Mouse (Mus musculus): ENCODE measurements at regions not wholly inside any gene's neighbourhood (a gene's known extent, or its start where the extent isn't known, plus 50 kb on each side); places are given as distances from the start of the nearest gene placed in this dataset.

GRCm38 (mm10) chr2:167778271-167778670, 88.6 kb upstream of the Tmem189 start:
- H3K4me1 ChIP-seq (ENCODE audit: control insufficient read depth in 1 of 2, insufficient read depth in 2 of 2): peaks cover 10 to 21% of the 10 kb centered on the region in 2 experiments
- peak overlapping the region; percentile 64 for H3K4me2 ChIP-seq (ENCODE audit: insufficient read depth, low read depth, poor library complexity, severe bottlenecking)
- DNase-seq (ENCODE audit: extremely low read depth): no peak
- no peaks in the 10 kb centered on the region for H3K9me3 ChIP-seq (replicated peaks; ENCODE audit: low read length)
- TF ChIP-seq RCOR1 (conservative IDR thresholded peaks at IDR 0.05; ENCODE audit: low read depth, low read length) (no peak), E2F4 (IDR thresholded peaks at IDR 0.05; ENCODE audit: insufficient replicate concordance, low read depth, low read length) (no peak)
- peaks cover 95% of the 10 kb centered on the region for H3K27me3 ChIP-seq (replicated peaks)
- in situ Hi-C loops (cut with MboI; ENCODE audit: low pct_ligation_motif_present, low pct_unique_long_range_greater_than_20kb, low sequenced_read_pairs): no loop called here
- no peak overlapping the region for H3K27ac ChIP-seq (ENCODE audit: insufficient read depth, low read depth)
- peak overlapping the region in 1 of 3 experiments; percentile 65 for H3K4me3 ChIP-seq (replicated peaks in 1 of 3; ENCODE audit: low read depth in 2 of 3, low read length in 2 of 3, poor library complexity in 1 of 3)
- no peaks in the 10 kb centered on the region for H3K36me3 ChIP-seq (replicated peaks in 1 of 2; ENCODE audit: control insufficient read depth in 1 of 2, insufficient read depth in 1 of 2, low read length in 1 of 2)
- H3K79me2 ChIP-seq (replicated peaks; ENCODE audit: control insufficient read depth, extremely low read depth, insufficient read depth, poor library complexity, severe bottlenecking): no peaks in the 10 kb centered on the region
- H3K9ac ChIP-seq (ENCODE audit: insufficient read depth, low read depth): no peak overlapping the region
- dilution Hi-C loops (cut with MboI; ENCODE audit: extremely low pct_ligation_motif_present, extremely low pct_unique_long_range_greater_than_20kb, low sequenced_read_pairs): no loop called here

GRCm38 (mm10) chr2:167777331-167778085, 87.9 kb upstream of the Tmem189 start:
- dilution Hi-C loops (cut with MboI; ENCODE audit: extremely low pct_ligation_motif_present, extremely low pct_unique_long_range_greater_than_20kb, low sequenced_read_pairs): no loop called here
- peak; percentile 58; the same call in 1 of the 2 replicates for TF ChIP-seq ELF1 (IDR thresholded peaks at IDR 0.05; ENCODE audit: low read depth, low read length)
- TF ChIP-seq CTCF (conservative IDR thresholded peaks at IDR 0.05 in 1 of 2, IDR thresholded peaks at IDR 0.05 in 1 of 2; ENCODE audit: low read depth in 2 of 2, low read length in 2 of 2): no peak
- TF ChIP-seq MAZ (IDR thresholded peaks at IDR 0.05; ENCODE audit: low read depth, low read length): no peak; the same call in 1 of the 2 replicates
- TF ChIP-seq PAX5 (IDR thresholded peaks at IDR 0.05; ENCODE audit: low read length): no peak
- TF ChIP-seq JUN (IDR thresholded peaks at IDR 0.05; ENCODE audit: insufficient read depth, low read depth, low read length): no peak
- no peak for TF ChIP-seq UBTF (IDR thresholded peaks at IDR 0.05; ENCODE audit: low read depth, low read length)
- peak; percentile 21; the same call in 1 of the 2 replicates for TF ChIP-seq HCFC1 (IDR thresholded peaks at IDR 0.05; ENCODE audit: low read depth, low read length)
- TF ChIP-seq SIN3A (IDR thresholded peaks at IDR 0.05; ENCODE audit: low read length): peak; percentile 56; the same call in 1 of the 2 replicates
- peak; percentile 58 for TF ChIP-seq MEF2A (IDR thresholded peaks at IDR 0.05; ENCODE audit: borderline replicate concordance, low read depth, low read length)
- peak; percentile 67 for TF ChIP-seq POLR2A (IDR thresholded peaks at IDR 0.05; ENCODE audit: low read depth, low read length)
- TF ChIP-seq RCOR1 (conservative IDR thresholded peaks at IDR 0.05; ENCODE audit: low read depth, low read length): no peak
- no peak for TF ChIP-seq SMC3 (IDR thresholded peaks at IDR 0.05; ENCODE audit: low read depth, low read length)
- TF ChIP-seq MAX (IDR thresholded peaks at IDR 0.05; ENCODE audit: low read length): peak; percentile 80
- TF ChIP-seq USF1 (IDR thresholded peaks at IDR 0.05; ENCODE audit: low read depth, low read length): peak; percentile 6; the same call in 1 of the 2 replicates
- no peak for TF ChIP-seq ZMIZ1 (IDR thresholded peaks at IDR 0.05; ENCODE audit: low read depth, low read length)
- TF ChIP-seq RAD21 (IDR thresholded peaks at IDR 0.05; ENCODE audit: low read depth, low read length): no peak
- peak; percentile 29; the same call in 1 of the 2 replicates for TF ChIP-seq BHLHE40 (IDR thresholded peaks at IDR 0.05; ENCODE audit: low read depth, low read length)
- TF ChIP-seq USF2 (conservative IDR thresholded peaks at IDR 0.05; ENCODE audit: low read depth, low read length): no peak
- TF ChIP-seq MYC (IDR thresholded peaks at IDR 0.05; ENCODE audit: low read depth, low read length): 0 out of 2 replicates have a peak, but pooled peaks have one; percentile 21
- TF ChIP-seq EP300 (IDR thresholded peaks at IDR 0.05; ENCODE audit: low read length): no peak
- TF ChIP-seq E2F4 (IDR thresholded peaks at IDR 0.05; ENCODE audit: insufficient replicate concordance, low read depth, low read length): no peak
- TF ChIP-seq GABPA (IDR thresholded peaks at IDR 0.05; ENCODE audit: insufficient replicate concordance, low read depth, low read length): no peak
- TF ChIP-seq CHD1 (IDR thresholded peaks at IDR 0.05; ENCODE audit: low read depth, low read length): no peak
- TF ChIP-seq KAT2A (IDR thresholded peaks at IDR 0.05; ENCODE audit: insufficient replicate concordance, low read length): no peak
- peak; percentile 86 for TF ChIP-seq MXI1 (IDR thresholded peaks at IDR 0.05; ENCODE audit: low read depth, low read length)
- TF ChIP-seq POLR2AphosphoS2 (IDR thresholded peaks at IDR 0.05; ENCODE audit: low read depth, low read length): no peak
- peak; percentile 57; the same call in 1 of the 2 replicates for TF ChIP-seq TCF12 (IDR thresholded peaks at IDR 0.05; ENCODE audit: low read depth, low read length)
- TF ChIP-seq TBP (conservative IDR thresholded peaks at IDR 0.05; ENCODE audit: low read depth, low read length): no peak
- TF ChIP-seq ZNF384 (IDR thresholded peaks at IDR 0.05; ENCODE audit: low read depth, low read length): no peak
- TF ChIP-seq CHD2 (IDR thresholded peaks at IDR 0.05; ENCODE audit: low read length): peak; percentile 91
- no peak for TF ChIP-seq ZC3H11A (IDR thresholded peaks at IDR 0.05; ENCODE audit: low read depth, low read length)
- TF ChIP-seq JUND (conservative IDR thresholded peaks at IDR 0.05; ENCODE audit: low read depth, low read length): no peak

More at GRCm38 (mm10) chr2:167777331-167778085, 87.9 kb upstream of the Tmem189 start:
- Histone ChIP-seq H3K36me3 (replicated peaks in 1 of 2; ENCODE audit: control insufficient read depth in 1 of 2, insufficient read depth in 1 of 2, low read length in 1 of 2) (no peaks in the 10 kb centered on the region), H3K9ac (ENCODE audit: insufficient read depth, low read depth) (peak overlapping the region; percentile 74), H3K4me3 (replicated peaks in 1 of 3; ENCODE audit: low read depth in 2 of 3, low read length in 2 of 3, poor library complexity in 1 of 3) (peak overlapping the region; percentile 16 to 65 (median 44)), H3K9me3 (replicated peaks; ENCODE audit: low read length) (no peaks in the 10 kb centered on the region), H3K79me2 (replicated peaks; ENCODE audit: control insufficient read depth, extremely low read depth, insufficient read depth, poor library complexity, severe bottlenecking) (no peaks in the 10 kb centered on the region), H3K4me1 (ENCODE audit: control insufficient read depth in 1 of 2, insufficient read depth in 2 of 2) (peaks cover 10 to 21% of the 10 kb centered on the region in 2 experiments), H3K4me2 (ENCODE audit: insufficient read depth, low read depth, poor library complexity, severe bottlenecking) (peak overlapping the region; percentile 64), H3K27ac (ENCODE audit: insufficient read depth, low read depth) (no peak overlapping the region), H3K27me3 (replicated peaks) (peaks cover 95% of the 10 kb centered on the region)
- in situ Hi-C loops (cut with MboI; ENCODE audit: low pct_ligation_motif_present, low pct_unique_long_range_greater_than_20kb, low sequenced_read_pairs): no loop called here
- no peak for DNase-seq (ENCODE audit: extremely low read depth)
